Mouse (Mus musculus): Measurements from ENCODE around the gene Cdc40.
"Not testable (repeated sequence)": the region's sequence is repeated elsewhere in the genome, so short reads cannot be mapped to it uniquely, and the experiment has no call there.

The Cdc40 gene

GRCm38 (mm10) chr10:40857599-40857998, 25.5 kb downstream of the Cdc40 start:
- no peak for DNase-seq (ENCODE audit: low spot score)

- DNase-seq (ENCODE audit: low spot score): no peak
These were observed 26.4 kb downstream of the Cdc40 start for GRCm38 (mm10) chr10:40856703-40857102.

- DNase-seq (ENCODE audit: low spot score): no peak
These were observed 27.5 kb downstream of the Cdc40 start for GRCm38 (mm10) chr10:40855616-40856015.

GRCm38 (mm10) chr10:40851138-40851537, 32.0 kb downstream of the Cdc40 start:
- DNase-seq (ENCODE audit: low spot score): no peak

- DNase-seq (ENCODE audit: low spot score): no peak
These were observed 32.5 kb downstream of the Cdc40 start for GRCm38 (mm10) chr10:40850644-40851043.

- no peak for DNase-seq (ENCODE audit: low spot score)
These were observed 35.8 kb downstream of the Cdc40 start for GRCm38 (mm10) chr10:40847176-40847874.

- no peak for DNase-seq (ENCODE audit: low spot score)
These were observed 37.5 kb downstream of the Cdc40 start for GRCm38 (mm10) chr10:40845626-40846025.

GRCm38 (mm10) chr10:40844546-40844945, 38.6 kb downstream of the Cdc40 start:
- DNase-seq (ENCODE audit: low spot score): no peak

GRCm38 (mm10) chr10:40843841-40844240, 39.3 kb downstream of the Cdc40 start:
- no peak for DNase-seq (ENCODE audit: low spot score)

- no peak for DNase-seq (ENCODE audit: low spot score)
These were observed 43.0 kb downstream of the Cdc40 start for GRCm38 (mm10) chr10:40840086-40840485.

- no peak for DNase-seq (ENCODE audit: low spot score)
These were observed 51.8 kb downstream of the Cdc40 start for GRCm38 (mm10) chr10:40831267-40831666.

- no peak for DNase-seq (ENCODE audit: low spot score)
These were observed 52.8 kb downstream of the Cdc40 start for GRCm38 (mm10) chr10:40830312-40830711.

GRCm38 (mm10) chr10:40827706-40828105, 55.4 kb downstream of the Cdc40 start:
- no peak for DNase-seq (ENCODE audit: low spot score)

- DNase-seq (ENCODE audit: low spot score): peak; percentile 17
These were observed 57.2 kb downstream of the Cdc40 start for GRCm38 (mm10) chr10:40825952-40826351.

- DNase-seq (ENCODE audit: low spot score): no peak
These were observed 66.6 kb downstream of the Cdc40 start for GRCm38 (mm10) chr10:40816471-40816870.

- peak; percentile 24 for DNase-seq (ENCODE audit: low spot score)
These were observed 69.5 kb downstream of the Cdc40 start for GRCm38 (mm10) chr10:40813627-40814026.

GRCm38 (mm10) chr10:40809411-40809910, 73.7 kb downstream of the Cdc40 start:
- not testable (repeated sequence) for DNase-seq (ENCODE audit: low spot score)

- DNase-seq (ENCODE audit: low spot score): no peak
These were observed 76.9 kb downstream of the Cdc40 start for GRCm38 (mm10) chr10:40806221-40806620.

GRCm38 (mm10) chr10:40805221-40805620, 77.9 kb downstream of the Cdc40 start:
- DNase-seq (ENCODE audit: low spot score): no peak

- no peak for DNase-seq (ENCODE audit: low spot score)
These were observed 91.0 kb downstream of the Cdc40 start for GRCm38 (mm10) chr10:40792115-40792514.

- no peak for DNase-seq (ENCODE audit: low spot score)
These were observed 92.7 kb downstream of the Cdc40 start for GRCm38 (mm10) chr10:40790406-40790805.

All from retina, embryonic 14.5 days (tissue).